Mouse (Mus musculus) myocyte (in vitro differentiated cells): ENCODE measurements around the gene Aldh3a1.

Experiments
- E2F4 ChIP-seq: IDR thresholded peaks from one replicate; pipeline ENCODE4 v1.6.1; 2011; ENCODE audit warnings: mild to moderate bottlenecking, control low read depth, moderate library complexity; ENCODE audit not compliant: insufficient read depth
- POLR2A ChIP-seq: IDR thresholded peaks from one replicate; pipeline ENCODE4 v1.6.1; 2011; ENCODE audit warnings: low read depth, mild to moderate bottlenecking, control low read depth, moderate library complexity; ENCODE audit not compliant: insufficient read length
- SRF ChIP-seq: IDR thresholded peaks from one replicate; pipeline ENCODE4 v1.6.1; 2011; ENCODE audit warnings: low read depth; ENCODE audit not compliant: control insufficient read depth, insufficient read length
- TCF12 ChIP-seq: IDR thresholded peaks from one replicate; pipeline ENCODE4 v1.6.1; 2011; ENCODE audit warnings: mild to moderate bottlenecking, control low read depth; ENCODE audit not compliant: poor library complexity, insufficient read depth, severe bottlenecking

GRCm38 (mm10) chr11:61163341-61163740 lies 44.0 kb upstream of the Aldh3a1 start:
- no peak for TF ChIP-seq SRF
- no peak for TF ChIP-seq E2F4
- no peak for TF ChIP-seq POLR2A
- no peak for TF ChIP-seq TCF12
